Mouse (Mus musculus): ENCODE data around the gene Aqp1.

Aqp1 gene

DNA sequence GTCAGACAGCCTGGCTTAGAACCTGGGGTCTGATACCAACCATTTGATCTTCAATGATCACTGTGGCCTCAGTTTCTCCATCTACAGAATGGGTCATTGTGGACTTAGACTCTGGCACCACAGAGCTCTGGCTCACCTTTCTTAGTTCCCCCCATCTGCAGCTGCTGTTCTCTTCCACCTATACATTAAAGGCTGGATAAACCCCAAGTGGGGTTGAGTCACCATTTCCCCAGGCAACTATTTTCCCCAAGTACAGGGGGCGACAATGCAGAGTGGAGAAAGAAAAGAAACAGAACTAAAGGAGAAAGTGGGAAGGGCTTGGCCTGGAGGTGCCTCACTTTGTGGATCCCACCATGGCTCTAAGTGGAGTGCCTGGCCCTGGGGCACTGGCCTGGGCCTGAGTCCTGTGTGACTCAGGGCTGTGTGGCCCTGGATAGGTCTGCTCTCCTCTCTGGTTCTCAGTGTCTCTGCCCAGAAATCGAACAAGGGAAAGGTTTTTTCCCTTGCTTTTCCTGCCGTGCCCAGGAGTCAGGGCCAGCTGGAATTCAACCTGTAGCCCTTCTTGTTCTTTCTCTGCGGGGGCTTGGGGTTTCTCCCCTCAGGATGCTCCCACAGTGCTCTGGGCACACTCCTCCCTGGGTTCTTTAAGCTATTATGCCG lies 20.9 kb downstream of the Aqp1 start:
- DNase-seq (ENCODE audit: low read depth, low spot score) = no peak

- no peak for DNase-seq (ENCODE audit: low read depth, low spot score)
These were observed 21.4 kb downstream of the Aqp1 start for GRCm38 (mm10) chr6:55357636-55358031.

DNA sequence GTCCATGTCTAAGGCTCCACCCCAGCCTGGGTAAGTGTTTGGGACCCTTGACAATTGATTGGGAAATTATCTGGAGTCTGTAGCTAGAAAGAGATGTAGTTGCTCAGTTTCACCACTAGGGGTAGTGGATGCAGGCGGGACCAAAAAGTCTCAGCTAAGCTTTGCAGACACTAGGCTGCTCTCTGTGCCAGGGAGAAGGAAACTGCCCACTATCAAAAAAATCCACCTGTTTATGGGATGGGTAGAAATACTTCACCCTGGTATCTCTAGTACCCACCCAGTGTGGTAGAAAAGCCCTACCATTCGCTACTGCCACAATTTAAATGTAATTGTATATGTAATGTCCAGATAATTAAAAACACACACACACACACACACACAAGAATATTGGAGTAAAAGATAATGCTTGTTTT lies 22.5 kb downstream of the Aqp1 start:
- peak; percentile 71 for DNase-seq (ENCODE audit: low read depth, low spot score)

DNA sequence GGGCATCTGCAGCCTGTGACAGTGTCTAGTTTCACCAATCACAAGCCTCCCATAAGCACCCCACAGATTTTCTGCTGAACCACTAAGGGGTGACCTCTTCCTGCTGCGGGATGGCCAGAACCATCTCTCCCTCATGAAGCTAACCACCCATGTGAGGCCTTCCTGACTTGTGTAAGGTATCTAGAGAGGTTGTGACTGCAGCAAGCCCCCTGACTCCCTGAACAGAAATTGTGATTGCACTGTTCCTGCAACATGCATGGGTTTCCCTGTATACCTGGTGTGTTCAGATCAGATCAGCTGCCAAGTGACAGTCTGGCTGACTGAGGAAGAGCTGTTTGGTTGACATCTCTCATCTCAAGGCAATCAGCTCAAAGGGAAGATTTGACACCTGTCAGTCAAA lies 26.4 kb downstream of the Aqp1 start:
- DNase-seq (ENCODE audit: low read depth, low spot score) = no peak

DNA sequence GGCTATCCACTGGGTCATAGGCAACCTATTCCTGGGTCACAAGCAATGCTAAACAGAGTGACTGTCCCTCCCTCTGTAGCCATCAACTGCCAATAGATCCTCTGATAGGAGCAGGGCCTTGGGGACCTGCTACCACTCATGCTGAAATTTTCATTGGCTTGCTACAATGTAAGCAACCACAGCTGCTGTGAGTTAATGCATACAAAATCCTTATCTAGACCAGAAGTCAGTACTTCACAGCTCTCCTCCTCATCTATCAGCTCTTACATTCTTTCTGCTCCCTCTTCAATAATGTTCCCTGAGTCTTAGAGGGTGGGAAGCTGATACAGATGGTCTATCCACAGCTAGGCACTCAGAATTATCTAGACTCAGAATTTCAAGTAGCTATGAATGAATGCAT lies 30.9 kb downstream of the Aqp1 start:
- no peak for DNase-seq (ENCODE audit: low read depth, low spot score)

- no peak for DNase-seq (ENCODE audit: low read depth, low spot score)
These were observed 34.6 kb downstream of the Aqp1 start for GRCm38 (mm10) chr6:55370831-55371230.

- DNase-seq (ENCODE audit: low read depth, low spot score) = no peak
These were observed 39.8 kb downstream of the Aqp1 start, which contains the start of gene Ghrhr for GRCm38 (mm10) chr6:55376076-55376475. Gene Ghrhr (plus strand): TSS chr6:55376295.

GRCm38 (mm10) chr6:55376511-55376910 lies 40.3 kb downstream of the Aqp1 start:
- DNase-seq (ENCODE audit: low read depth, low spot score) = no peak

GRCm38 (mm10) chr6:55377461-55377860 lies 41.2 kb downstream of the Aqp1 start:
- no peak for DNase-seq (ENCODE audit: low read depth, low spot score)

DNA sequence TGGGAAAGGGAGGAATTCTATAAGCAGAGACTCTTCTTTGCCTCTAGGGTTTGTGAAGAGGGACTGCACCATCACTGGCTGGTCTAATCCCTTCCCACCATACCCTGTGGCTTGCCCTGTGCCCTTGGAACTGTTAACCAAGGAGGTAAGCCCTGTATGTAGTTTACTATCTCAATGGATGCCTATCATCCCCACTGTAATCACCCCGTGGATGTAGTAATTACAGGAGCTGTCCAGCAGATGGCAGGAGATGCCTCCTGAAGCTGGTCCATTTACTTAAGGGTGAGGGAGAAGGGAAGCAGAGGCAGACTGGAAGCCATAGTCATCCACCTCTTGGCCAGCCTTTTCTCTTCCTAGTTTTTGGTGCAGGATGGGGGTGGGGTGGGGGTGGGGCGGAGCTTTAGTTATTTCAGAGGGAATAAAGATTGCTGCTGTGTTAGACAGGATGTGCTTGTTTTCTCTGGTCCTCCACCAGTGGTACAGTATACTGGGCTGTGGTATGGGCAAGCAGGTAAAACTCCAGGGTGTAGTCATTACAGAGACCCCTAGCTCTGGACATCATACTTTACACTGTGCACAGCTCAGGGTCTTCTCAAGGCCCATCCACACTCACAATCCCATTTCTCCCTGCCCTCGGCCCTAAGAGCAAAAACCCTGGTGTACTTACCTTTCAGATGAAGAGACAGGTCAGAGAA lies 43.6 kb downstream of the Aqp1 start:
- peak; percentile 54 for DNase-seq (ENCODE audit: low read depth, low spot score)

GRCm38 (mm10) chr6:55381966-55382365 lies 45.7 kb downstream of the Aqp1 start:
- no peak for DNase-seq (ENCODE audit: low read depth, low spot score)

GRCm38 (mm10) chr6:55383897-55384296 lies 47.7 kb downstream of the Aqp1 start:
- DNase-seq (ENCODE audit: low read depth, low spot score) = peak; percentile 66

- DNase-seq (ENCODE audit: low read depth, low spot score) = no peak
These were observed 48.2 kb downstream of the Aqp1 start for GRCm38 (mm10) chr6:55384356-55384951.

DNA sequence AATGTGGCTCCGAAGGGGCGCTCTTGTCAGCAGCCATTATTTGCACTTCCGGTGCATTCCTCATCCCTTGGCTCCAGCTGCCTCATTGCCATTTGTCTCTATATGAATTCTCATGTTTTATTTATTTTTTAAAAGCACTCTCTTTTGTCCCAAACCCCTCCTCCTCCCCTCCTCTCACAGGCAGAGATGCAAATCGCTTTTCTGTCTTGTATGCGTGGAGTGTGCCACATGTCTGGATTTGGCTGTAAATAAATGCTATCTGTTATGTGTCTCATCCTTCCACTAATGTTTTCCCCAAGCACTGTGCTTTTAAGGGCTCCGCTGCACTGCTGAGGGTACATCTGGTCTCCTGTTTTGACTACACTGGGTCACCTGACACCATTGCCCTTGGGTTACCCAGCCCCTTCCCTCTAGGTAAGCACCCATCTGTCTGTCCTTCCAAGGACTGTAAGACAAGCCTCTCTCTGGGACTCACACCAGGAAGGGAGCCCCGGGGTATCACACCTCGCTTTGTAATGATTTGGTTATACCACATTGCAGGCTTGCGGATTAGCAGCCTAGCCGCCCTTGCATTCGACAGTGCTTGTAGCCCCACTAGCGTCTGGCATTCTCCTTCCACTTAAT lies 52.4 kb downstream of the Aqp1 start:
- no peak for DNase-seq (ENCODE audit: low read depth, low spot score)

GRCm38 (mm10) chr6:55389321-55389720 lies 53.1 kb downstream of the Aqp1 start:
- no peak for DNase-seq (ENCODE audit: low read depth, low spot score)

- DNase-seq (ENCODE audit: low read depth, low spot score) = no peak
These were observed 55.6 kb downstream of the Aqp1 start for GRCm38 (mm10) chr6:55391814-55392213.

- DNase-seq (ENCODE audit: low read depth, low spot score) = peak; percentile 39
These were observed 56.2 kb downstream of the Aqp1 start for GRCm38 (mm10) chr6:55392453-55392852.

DNA sequence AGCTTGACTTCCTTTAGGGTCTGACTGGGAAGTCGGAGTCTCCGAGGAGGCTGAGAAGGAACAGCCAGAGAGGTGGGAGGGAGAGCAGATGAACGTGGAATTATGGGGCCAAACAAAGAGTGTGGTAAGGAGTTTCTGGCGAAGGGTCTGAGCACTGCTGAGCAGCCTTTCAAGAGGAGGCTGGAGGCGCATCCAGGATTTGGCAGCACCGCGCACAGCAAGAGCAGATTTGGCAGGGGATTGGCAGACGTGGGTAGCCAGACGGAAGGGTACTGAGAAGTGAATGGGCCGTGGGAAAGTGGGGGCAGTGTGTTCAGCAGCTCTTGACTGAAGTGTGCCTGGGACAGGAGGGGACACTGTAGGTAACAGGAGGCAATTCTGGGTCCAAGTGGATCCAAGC lies 58.6 kb downstream of the Aqp1 start:
- DNase-seq (ENCODE audit: low read depth, low spot score) = no peak

GRCm38 (mm10) chr6:55396176-55396575 lies 59.9 kb downstream of the Aqp1 start:
- no peak for DNase-seq (ENCODE audit: low read depth, low spot score)

GRCm38 (mm10) chr6:55396622-55397041 lies 60.4 kb downstream of the Aqp1 start:
- no peak for DNase-seq (ENCODE audit: low read depth, low spot score)
